Mouse (Mus musculus): ENCODE data around the gene Gm26602.

- TF ChIP-seq CTCF (IDR thresholded peaks at IDR 0.05; ENCODE audit: low read depth) (no peak), EP300 (optimal IDR thresholded peaks at IDR 0.05) (no peak)
Observed at GRCm38 (mm10) chr10:79890670-79891069, 20.0 kb upstream of the Gm26602 start, which contains the start of gene Cfd.
